Mouse (Mus musculus) T-cell, adult 2 months (primary cell): ENCODE results near the gene Olfr1491.

ENCODE experiments used
- DNase-seq: peaks from one replicate; pipeline ENCODE4 v3.0.0; 2022; ENCODE audit warnings: low spot score

The Olfr1491 gene

DNA sequence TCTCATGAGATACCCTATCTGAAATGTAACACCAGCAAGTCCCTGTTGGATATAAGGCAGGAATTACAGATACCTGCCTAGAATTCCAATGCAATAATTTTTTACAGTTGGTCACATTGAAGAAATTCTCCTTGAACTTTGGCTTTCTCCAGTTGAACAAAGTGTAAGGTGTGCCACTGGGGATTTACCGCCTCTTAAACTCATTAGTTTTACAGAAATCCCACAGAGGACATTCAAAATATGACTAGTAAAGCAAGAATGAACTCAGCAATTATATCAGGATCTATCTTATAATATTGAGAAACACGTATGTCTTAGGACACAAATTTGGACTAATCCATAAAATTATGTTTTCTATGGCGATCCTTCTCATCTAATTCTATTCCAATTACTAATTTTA lies at the start of gene Olfr1491:
Gene Olfr1491 (plus strand): TSS at position 301 of the 400 bp plus-strand sequence.
- no peak for DNase-seq

DNA sequence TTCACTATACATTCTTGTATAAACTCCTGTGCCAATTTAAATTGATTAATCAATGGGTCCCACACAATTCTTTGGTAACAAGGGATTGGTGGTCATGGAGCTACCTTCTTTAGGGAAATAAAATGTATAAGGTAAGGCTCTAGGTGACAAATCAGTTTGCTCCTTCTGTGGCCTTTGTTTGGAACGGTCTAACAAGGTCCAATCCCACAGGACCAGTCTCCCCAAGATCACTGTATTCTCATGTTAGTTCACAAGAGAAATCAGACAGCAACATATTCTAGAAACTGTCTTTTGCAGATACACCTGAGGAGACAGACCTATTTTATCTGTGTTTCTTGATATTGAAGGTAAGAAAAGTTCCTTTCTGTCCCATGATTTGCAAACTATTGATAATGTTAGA lies 46.3 kb upstream of the Olfr1491 start, which contains the start of gene Olfr1490:
Gene Olfr1490 (plus strand): TSS at position 301 of the 400 bp plus-strand sequence.
- DNase-seq = no peak

DNA sequence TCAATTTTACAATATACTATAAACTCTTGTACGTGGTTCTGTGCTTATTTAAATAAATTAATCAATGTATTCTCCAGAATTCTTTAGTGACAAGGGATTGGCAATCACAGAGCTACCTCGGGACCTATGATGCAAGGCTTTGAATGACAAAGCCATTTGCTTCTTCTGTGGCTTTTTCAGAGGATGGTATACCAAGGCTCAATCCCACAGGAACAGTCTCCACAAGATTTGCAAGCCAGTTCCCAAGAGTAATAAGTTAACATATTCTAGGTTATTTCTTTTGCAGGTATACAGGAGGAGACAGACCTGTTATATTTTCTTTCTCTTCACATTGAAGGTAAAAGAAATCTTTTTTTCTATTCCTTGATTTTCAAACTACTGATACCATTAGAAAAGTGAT lies 25.9 kb downstream of the Olfr1491 start, which contains the start of gene Olfr1493-ps1:
Gene Olfr1493-ps1 (plus strand): TSS at position 301 of the 400 bp plus-strand sequence.
- DNase-seq = no peak

DNA sequence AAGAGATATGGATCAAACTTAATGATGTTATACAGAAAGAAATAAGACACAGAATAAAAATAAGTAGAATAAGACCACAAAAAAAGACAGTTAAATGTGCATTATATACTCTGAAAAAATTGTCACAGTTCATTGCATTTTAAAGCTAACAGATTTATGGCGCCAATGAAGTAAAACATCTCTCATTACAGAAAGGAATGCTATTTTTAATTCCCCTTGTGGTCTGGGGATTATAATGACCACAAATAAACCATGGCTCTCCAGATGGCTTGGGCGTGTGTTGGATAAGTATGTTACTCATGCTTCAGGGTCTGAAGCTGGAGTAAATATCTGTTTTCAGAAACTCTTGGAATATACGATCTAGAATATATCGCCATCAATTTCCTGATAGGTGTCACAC lies 42.4 kb downstream of the Olfr1491 start, which contains the start of gene Olfr1494:
Gene Olfr1494 (plus strand): TSS at position 301 of the 400 bp plus-strand sequence.
- no peak for DNase-seq

DNA sequence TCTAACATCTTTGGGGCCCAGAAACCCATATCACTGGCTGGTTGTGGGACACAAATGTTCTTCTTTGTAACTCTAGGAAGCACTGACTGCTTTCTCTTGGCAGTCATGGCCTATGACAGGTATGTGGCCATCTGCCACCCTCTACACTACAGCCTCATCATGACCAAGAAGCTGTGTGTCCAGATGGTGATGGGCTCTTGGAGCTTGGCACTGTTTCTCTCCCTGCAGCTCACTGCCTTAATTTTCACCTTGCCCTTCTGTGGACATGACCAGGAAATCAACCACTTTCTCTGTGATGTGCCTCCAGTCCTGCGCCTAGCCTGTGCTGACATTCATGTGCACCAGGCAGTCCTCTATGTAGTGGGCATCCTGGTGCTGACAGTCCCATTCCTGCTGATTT lies 52.3 kb downstream of the Olfr1491 start:
- DNase-seq = no peak
